Mouse (Mus musculus) cerebellum, adult 8-10 months (tissue): Measurements from ENCODE around the gene Ficd.
A peak's percentile ranks its signal among the peaks of the same experiment; 100 is the strongest.

Experiments
- DNase-seq: peaks from one replicate; pipeline ENCODE4 v3.0.0; 2022

Gene Ficd

GRCm38 (mm10) chr5:113735345-113736112 lies at the start of gene Ficd:
TSS of gene Ficd (plus strand) at chr5:113735803.
- DNase-seq, result peak; percentile 87

- no peak for DNase-seq
These were observed 48.1 kb upstream of the Ficd start for GRCm38 (mm10) chr5:113687514-113687913.

DNA sequence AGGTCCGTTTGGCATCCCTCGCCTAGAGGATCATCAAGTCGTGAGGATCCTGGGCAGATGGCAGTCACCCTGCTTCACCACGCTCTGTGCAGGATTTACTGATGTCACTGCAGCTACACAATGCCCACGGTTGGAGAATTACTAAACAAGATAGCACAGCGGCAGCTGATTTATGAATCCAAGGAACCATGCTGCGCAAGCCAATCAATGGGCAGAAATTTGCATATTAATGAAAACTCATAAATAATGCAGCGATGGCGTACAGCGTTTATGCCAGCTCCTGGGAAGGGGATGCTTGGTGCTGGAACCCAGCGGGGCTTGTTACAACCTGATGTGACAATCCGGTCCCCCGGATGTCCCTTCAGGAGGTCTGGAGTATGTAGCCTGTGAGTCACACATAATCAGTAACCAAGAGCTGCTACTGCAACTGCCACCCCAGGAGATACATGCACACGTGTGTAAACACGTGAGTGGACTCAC lies 45.5 kb upstream of the Ficd start:
- DNase-seq, result peak; percentile 52

DNA sequence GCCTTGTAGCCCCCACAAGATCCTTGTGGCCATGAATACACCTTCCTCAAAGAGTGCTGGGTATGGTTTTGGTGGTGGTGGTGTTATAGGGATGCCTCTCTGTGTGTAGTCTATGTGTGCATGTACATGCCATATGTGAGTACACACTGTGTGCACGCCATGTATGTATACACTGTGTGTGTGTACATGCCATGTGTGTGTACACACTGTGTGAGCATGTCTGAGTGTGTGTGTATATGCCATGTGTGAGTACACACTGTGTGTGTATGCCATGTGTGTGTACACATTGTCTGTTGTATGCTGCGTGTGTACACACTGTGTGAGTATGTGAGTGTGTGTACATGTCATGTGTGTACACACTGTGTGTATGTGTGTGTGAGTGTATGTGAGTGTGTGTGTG lies 44.7 kb upstream of the Ficd start:
- no peak for DNase-seq

GRCm38 (mm10) chr5:113693196-113693755 lies 42.3 kb upstream of the Ficd start:
- DNase-seq, result no peak

- no peak for DNase-seq
These were observed 41.6 kb upstream of the Ficd start for GRCm38 (mm10) chr5:113694000-113694399.

- DNase-seq, result no peak
These were observed 41.2 kb upstream of the Ficd start for GRCm38 (mm10) chr5:113694415-113694814.

GRCm38 (mm10) chr5:113700388-113701023 lies 35.1 kb upstream of the Ficd start:
- no peak for DNase-seq

- no peak for DNase-seq
These were observed 31.6 kb upstream of the Ficd start for GRCm38 (mm10) chr5:113703803-113704585.

DNA sequence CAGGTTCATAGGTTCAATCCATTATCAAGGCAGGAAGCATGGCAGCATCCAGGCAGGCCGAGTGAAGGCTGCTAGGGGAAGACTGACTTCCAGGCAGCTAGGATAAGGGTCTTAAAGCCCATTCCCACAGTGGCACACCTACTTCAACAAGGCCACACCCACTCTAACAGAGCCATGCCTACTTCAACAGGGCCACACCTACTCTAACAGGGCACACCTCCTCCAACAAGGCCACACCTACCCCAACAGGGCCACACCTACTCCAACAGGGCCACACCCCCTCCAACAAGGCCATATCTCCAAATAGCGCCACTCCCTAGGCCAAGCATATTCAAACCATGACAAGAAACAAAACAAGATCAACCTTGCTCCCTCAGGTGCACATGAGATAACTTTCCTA lies 22.7 kb upstream of the Ficd start:
- DNase-seq, result no peak

DNA sequence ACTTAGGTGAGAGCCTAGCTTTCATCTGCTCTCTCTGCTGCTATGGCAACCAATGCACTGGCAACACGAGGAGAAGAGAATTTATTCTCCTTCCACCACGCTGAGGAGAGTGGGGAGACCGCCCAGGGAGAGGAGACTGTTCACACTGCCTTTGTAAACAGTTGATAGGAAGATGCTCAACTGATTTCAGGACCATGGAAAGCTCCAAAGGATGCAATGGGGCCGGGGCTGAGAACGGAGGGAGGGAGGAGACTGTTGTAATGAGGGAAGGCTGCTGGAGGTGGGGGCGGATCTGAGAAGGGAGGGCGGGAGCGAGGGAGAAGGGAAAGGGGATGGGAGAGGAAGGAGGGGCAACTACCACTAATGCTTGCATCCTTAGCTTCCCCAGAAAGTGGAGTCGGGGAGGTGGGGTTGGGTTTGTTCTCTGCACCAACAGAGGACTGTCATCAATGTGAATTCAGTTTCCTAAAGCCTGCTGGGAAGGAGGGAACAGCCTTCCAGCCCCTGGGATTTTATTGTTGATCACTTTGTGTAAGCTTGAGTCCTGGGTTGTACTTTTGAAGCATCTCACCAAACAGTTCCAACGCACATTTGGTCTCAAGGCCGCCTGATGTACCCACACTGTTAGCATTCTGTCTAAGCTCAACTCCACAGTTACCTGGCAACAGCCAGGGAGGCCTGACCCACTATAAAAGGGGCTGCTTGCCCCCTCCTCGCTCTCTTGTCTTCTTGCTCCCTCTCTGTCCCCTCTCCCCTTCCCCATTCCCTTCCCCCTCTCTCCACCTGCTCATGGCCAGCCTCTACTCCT lies 18.8 kb upstream of the Ficd start:
- DNase-seq, result no peak

- peak; percentile 65 for DNase-seq
These were observed 16.4 kb upstream of the Ficd start for GRCm38 (mm10) chr5:113719221-113719661.

DNA sequence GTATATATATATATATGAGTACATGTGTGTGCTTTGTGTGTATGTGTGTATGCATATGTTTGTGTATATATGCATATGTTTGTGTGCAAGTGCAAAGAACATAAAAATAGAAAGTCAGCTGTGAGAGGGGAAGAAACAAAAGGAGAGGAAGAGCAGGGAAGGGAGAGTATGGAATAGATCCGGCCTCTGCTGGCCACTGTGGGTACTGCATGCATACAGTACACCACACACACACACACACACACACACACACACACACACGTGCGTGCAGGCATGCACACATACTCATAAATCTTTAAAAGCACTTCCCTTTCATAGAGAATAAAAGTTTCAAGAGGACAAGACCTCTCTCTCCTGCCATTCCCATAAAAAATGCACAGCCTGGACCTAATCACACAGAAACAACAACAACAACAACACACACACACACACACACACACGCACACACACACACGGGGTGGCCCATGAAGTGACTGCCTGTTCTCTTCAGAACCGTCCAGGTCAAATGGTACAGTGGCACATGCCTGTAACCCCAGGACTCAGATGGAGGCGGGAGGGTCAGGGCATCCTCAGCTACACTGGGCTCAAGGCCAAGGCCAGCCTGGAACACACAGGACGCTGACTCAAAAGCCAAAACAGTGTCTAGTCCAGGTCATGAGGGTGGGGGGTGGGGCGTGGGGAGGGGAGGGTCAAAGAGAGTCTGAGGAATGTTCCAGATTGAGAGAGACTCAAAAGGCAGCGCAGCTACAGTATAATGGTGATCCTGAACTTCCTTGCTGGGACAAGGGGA lies 13.2 kb upstream of the Ficd start:
- peak; percentile 69 for DNase-seq

DNA sequence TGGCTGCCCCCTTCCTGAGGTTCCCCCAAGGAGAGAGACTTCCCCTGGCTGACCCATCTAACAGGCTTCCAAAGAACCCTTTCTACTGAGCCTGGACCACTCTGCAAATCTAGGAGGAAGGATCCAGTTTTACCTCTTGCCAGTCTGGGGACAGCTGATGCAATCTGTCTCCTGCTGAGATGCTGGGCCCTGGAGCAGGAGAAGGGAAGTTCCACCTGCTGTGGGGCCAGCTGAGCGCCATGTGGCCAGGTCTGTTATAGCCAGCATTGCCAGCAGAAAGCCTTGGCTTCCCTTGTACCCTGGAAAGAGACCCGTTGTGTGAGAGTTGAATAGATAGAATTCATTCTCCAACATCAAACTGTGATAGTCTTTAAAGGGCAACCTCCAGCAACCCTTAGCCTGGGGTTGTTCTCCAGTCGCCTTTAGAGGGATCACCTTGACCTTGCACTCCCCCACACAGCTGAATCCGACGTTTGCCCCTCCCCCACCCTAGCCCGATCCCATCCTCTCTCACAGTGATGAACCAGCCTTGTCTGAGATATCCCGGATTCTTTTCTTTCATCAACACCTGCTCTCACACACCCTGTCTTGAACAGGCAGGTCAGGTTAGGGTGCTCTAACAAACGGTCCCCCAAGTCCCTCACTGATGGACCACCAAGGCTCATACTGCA lies 11.9 kb upstream of the Ficd start:
- DNase-seq, result peak; percentile 99

DNA sequence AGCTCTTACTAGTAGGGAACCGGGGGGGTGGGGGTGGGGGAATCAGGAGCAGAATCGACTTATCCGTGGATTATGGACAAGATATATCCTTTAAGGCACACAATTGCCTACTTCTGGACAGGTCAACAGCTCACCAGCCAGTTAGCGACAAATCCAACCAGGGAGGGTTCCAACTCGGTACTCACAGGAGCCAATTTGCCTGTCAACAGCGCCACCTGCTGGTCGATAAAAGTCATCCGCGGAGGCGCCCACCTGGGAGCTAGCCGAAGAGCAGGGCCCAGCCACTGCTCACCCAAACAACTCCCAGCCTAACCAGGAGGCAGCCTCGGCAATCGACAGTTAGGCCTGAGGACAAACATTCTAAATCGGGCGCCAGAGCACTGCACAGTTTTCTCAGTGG lies 11.2 kb upstream of the Ficd start, which contains the start of gene 1700069L16Rik:
1700069L16Rik (minus strand) TSS at position 327 of the 400 bp plus-strand sequence.
- peak; percentile 97 for DNase-seq

DNA sequence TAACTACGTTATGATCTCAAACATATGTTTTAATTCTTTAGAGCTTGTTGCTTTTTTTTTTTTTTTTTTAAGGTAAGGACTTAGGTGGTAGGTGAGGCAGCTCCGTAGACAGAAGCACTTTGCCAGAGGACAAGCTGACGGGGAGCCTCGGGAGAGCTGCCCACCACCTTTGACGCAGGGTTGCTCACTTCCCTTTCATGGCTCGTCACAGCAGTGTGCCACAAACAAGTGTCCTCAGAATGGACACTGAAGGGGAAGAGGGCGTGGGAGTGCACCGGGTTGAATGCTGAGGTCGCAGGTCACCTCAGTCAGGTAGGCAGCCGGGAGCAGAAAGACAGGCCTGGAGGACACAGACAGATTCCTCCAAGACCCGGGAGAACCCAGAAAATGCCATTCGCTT lies 10.2 kb upstream of the Ficd start:
- no peak for DNase-seq

DNA sequence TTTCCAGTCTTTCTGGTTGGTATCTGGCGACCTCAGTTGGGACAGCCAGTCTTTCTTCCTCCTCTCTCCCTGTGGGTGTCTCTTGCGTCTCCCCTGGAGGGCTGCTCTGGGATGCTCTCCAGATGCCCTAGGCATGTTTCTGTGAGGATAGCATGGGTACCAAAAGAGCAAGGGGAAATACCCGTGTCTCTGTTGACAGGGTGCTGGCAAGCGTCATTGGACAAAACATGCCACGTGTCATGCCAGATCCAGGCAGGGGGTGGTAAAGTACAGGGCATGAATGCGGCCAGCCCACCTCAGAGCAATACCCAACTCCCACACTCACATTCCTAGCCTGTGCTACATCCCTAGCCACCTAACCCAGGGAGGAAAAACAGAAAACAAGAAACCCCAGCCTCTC lies 9.0 kb upstream of the Ficd start:
- DNase-seq, result peak; percentile 65

DNA sequence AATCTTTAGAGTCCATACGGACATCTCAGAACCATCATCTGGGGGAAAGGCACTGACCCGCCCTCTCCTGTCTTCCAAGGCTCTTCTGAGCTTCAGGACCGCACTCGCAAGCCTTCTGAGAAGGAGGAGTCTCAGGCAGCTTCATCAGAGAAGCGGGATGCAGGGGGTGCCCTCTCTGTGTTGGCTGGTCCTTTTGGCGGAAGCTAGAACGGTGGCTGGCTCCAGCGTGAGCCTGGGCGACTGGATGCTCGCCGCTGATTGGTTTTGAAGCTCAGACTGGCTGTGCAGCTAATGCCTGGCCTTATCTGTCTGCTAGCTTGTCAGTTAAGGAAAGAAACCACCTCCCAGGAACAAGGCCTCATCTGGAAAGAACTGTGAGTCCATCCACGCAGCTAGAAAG lies 8.4 kb upstream of the Ficd start:
- peak; percentile 75 for DNase-seq

GRCm38 (mm10) chr5:113728011-113728410 lies 7.6 kb upstream of the Ficd start:
- peak; percentile 94 for DNase-seq

GRCm38 (mm10) chr5:113728691-113729090 lies 6.9 kb upstream of the Ficd start:
- DNase-seq, result no peak

DNA sequence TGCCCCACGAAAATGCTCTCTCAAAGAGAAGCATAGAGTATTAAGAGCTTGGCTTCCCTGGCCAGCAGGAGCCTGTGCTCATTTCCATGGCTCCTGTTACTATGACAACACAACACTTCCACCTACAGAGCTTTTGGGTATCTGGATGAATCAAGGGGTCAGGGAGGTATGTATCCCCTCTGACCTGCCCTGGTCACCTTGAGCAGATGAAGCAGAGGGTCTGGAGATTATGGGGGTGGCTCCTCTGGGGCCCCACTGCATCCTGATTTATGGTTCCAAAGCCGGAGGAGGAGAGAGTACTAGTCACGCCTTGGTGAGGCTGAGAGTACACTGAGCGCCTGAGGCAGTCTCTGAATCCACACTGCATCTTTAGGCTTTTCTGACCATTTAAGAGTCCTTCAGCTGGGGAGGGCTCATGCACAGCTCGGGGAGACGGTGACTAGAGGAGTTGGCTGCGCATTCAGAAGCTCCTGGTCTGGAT lies 4.9 kb upstream of the Ficd start:
- no peak for DNase-seq
